Mouse (Mus musculus): ENCODE measurements around the gene Ptprd.

DNA sequence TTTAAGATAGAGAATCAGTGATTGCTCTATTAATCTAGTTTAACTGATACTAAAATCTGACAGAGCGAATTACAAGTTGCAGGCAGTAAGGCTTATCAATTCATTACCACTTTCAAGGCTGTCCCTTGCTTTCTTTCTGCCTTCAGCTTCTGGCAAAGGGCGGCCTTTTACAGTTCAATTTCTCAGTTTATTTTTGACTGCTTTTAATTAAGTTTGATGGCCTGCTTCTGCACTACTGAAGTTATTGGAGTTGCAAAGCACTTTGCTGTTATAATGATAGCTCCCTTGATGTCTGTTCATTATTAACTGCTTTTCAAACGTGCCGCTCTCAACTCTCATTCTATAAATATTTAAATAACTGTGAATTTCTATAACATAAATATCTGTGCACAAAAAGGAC is 673.9 kb downstream of the Ptprd start:
- TF ChIP-seq CTCF (IDR thresholded peaks at IDR 0.05; ENCODE audit: low read depth) (no peak), EP300 (IDR thresholded peaks at IDR 0.05; ENCODE audit: low read depth) (no peak)
